Mouse (Mus musculus): Measurements from ENCODE around the gene Dlg2. TPM values are rescaled to one million over a fixed set of nuclear protein-coding genes. Genes with fewer than 3 reads are reported as not detected.

The Dlg2 gene
- total and polyA plus RNA-seq, 3 experiments = 0.72 to 1.9 (median 1.7) TPM

DNA sequence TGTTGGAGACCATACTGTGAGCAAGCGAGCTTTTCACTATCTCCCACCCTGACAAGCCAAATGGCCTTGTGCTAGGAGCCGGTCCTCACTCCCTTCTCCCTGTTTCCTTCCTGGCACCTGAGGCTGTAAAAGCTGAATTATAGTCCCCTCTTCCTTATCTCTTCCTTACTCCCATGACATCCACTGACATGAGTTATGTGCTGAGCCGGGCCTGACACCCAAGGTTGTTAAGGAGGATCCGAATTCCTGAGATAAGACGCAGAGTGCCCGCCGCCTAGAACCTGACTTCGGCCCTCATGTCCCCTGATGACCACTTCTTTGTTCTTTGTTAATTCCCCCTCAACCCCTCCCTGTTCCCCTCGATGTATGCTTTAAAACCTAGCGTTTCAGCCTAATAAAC lies 1409.9 kb downstream of the Dlg2 start:
- H3K4me3 ChIP-seq = no peak overlapping the region
- no peak for DNase-seq
- no peak overlapping the region for H3K9ac ChIP-seq (ENCODE audit: low read depth, low read length)
- no peak for TF ChIP-seq EP300 (IDR thresholded peaks at IDR 0.05; ENCODE audit: insufficient read depth, low read depth, low read length)
- no peak for TF ChIP-seq POLR2A (IDR thresholded peaks at IDR 0.05; ENCODE audit: insufficient read depth, low read depth, low read length)
- no peak for TF ChIP-seq CTCF (IDR thresholded peaks at IDR 0.05)
- intact Hi-C loops (cut with DNase I) = no loop called here
- H3K79me2 ChIP-seq (replicated peaks; ENCODE audit: control insufficient read depth, insufficient read depth, low read length) = no peaks in the 10 kb centered on the region
- H3K27me3 ChIP-seq (ENCODE audit: control insufficient read depth, insufficient read depth, low read length) = no peaks in the 10 kb centered on the region
- H3K27ac ChIP-seq = no peak overlapping the region
- H3K36me3 ChIP-seq (ENCODE audit: control insufficient read depth, insufficient read depth, low read length) = no peaks in the 10 kb centered on the region
- H3K4me1 ChIP-seq (ENCODE audit: control insufficient read depth, insufficient read depth, low read length) = no peaks in the 10 kb centered on the region
- 60% methylated on average over 10 of the region's 10 CpGs for WGBS

GRCm38 (mm10) chr7:91893991-91894390 lies 1417.5 kb downstream of the Dlg2 start:
- Histone ChIP-seq H3K79me2 (replicated peaks; ENCODE audit: control insufficient read depth, insufficient read depth, low read length) (no peaks in the 10 kb centered on the region), H3K36me3 (ENCODE audit: control insufficient read depth, insufficient read depth, low read length) (no peaks in the 10 kb centered on the region), H3K4me3 (no peak overlapping the region), H3K4me1 (ENCODE audit: control insufficient read depth, insufficient read depth, low read length) (peaks cover 1% of the 10 kb centered on the region; the same call in 1 of the 2 replicates), H3K9ac (ENCODE audit: low read depth, low read length) (no peak overlapping the region), H3K27me3 (ENCODE audit: control insufficient read depth, insufficient read depth, low read length) (no peaks in the 10 kb centered on the region), H3K27ac (no peak overlapping the region)
- 76% methylated on average over 8 of the region's 8 CpGs for WGBS
- intact Hi-C loops (cut with DNase I) = no loop called here
- no peak for DNase-seq
- no peak for TF ChIP-seq POLR2A (IDR thresholded peaks at IDR 0.05; ENCODE audit: insufficient read depth, low read depth, low read length)
- no peak for TF ChIP-seq EP300 (IDR thresholded peaks at IDR 0.05; ENCODE audit: insufficient read depth, low read depth, low read length)
- no peak for TF ChIP-seq CTCF (IDR thresholded peaks at IDR 0.05)

DNA sequence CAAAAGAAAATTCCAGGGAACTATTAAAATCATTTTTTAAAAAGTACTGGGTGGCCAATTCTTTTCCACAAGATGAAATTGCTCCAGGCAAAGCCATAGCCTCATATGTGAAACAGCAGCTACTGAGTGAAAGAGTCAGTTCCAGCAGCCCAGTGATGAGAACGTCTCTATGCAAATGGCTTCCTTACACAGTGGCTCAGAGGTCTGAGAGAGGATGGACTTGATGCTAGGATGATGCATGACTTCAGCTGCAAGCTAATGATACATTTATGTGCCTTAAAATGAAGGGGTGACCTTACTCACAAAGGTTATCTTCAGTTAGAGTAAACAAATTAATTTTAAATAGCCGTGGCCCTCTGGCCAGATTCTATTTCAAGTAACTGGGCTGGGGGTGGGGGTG lies 1420.5 kb downstream of the Dlg2 start:
- Histone ChIP-seq H3K4me3 (no peak overlapping the region), H3K9ac (ENCODE audit: low read depth, low read length) (no peak overlapping the region), H3K4me1 (ENCODE audit: control insufficient read depth, insufficient read depth, low read length) (peaks cover 1% of the 10 kb centered on the region; the same call in 1 of the 2 replicates), H3K36me3 (ENCODE audit: control insufficient read depth, insufficient read depth, low read length) (no peaks in the 10 kb centered on the region), H3K27ac (no peak overlapping the region), H3K27me3 (ENCODE audit: control insufficient read depth, insufficient read depth, low read length) (no peaks in the 10 kb centered on the region), H3K79me2 (replicated peaks; ENCODE audit: control insufficient read depth, insufficient read depth, low read length) (no peaks in the 10 kb centered on the region)
- intact Hi-C loops (cut with DNase I) = no loop called here
- TF ChIP-seq POLR2A (IDR thresholded peaks at IDR 0.05; ENCODE audit: insufficient read depth, low read depth, low read length) = no peak
- no peak for TF ChIP-seq EP300 (IDR thresholded peaks at IDR 0.05; ENCODE audit: insufficient read depth, low read depth, low read length)
- TF ChIP-seq CTCF (IDR thresholded peaks at IDR 0.05) = no peak
- WGBS = 11% methylated on average over 2 of the region's 2 CpGs
- DNase-seq = no peak

DNA sequence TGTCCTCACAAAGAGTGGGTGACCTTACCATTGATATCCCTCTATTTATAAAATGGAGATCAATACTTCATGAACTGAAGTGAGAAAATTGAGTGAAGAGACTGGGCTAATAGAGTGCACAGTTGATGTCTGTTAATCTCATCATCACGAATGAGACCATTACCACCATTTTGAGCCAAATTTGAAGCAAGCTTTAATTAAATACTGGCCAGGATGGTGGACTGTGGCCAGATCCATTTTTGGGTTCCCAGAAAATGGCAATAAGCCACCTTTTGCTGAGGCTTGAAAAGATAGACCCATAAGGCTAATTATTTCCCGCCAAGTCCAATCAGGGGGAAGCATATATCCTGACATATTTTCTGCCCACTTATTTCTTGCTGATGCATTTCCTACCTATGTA lies 1421.0 kb downstream of the Dlg2 start:
- 62% methylated on average over 2 of the region's 2 CpGs for WGBS
- H3K79me2 ChIP-seq (replicated peaks; ENCODE audit: control insufficient read depth, insufficient read depth, low read length) = no peaks in the 10 kb centered on the region
- intact Hi-C loops (cut with DNase I) = no loop called here

DNA sequence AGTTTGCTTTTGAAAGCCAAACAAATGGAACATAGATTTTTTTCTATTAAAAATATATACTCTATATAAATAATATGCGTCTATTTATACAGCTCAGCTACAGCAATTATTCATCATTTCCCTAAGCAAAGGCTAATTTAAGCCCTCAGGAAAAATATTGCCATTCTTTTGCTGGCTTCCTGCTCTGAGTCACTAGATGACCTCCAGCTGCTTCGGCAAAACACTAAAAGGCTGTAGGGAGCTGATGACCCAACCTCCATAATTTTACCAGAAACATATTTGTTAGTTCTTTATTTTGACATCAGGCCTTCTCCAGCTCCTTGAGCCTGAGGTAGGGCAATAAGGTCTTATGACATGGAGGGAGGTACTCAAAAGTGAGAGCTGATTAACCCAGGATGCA lies 1426.0 kb downstream of the Dlg2 start:
- 39% methylated on average over 2 of the region's 2 CpGs for WGBS
- Histone ChIP-seq H3K36me3 (ENCODE audit: control insufficient read depth, insufficient read depth, low read length) (no peaks in the 10 kb centered on the region), H3K27ac (no peak overlapping the region), H3K4me1 (ENCODE audit: control insufficient read depth, insufficient read depth, low read length) (no peaks in the 10 kb centered on the region), H3K79me2 (replicated peaks; ENCODE audit: control insufficient read depth, insufficient read depth, low read length) (no peaks in the 10 kb centered on the region), H3K27me3 (ENCODE audit: control insufficient read depth, insufficient read depth, low read length) (no peaks in the 10 kb centered on the region), H3K9ac (ENCODE audit: low read depth, low read length) (no peak overlapping the region), H3K4me3 (no peak overlapping the region)
- DNase-seq = no peak
- intact Hi-C loops (cut with DNase I) = no loop called here
- no peak for TF ChIP-seq EP300 (IDR thresholded peaks at IDR 0.05; ENCODE audit: insufficient read depth, low read depth, low read length)
- TF ChIP-seq POLR2A (IDR thresholded peaks at IDR 0.05; ENCODE audit: insufficient read depth, low read depth, low read length) = no peak
- TF ChIP-seq CTCF (IDR thresholded peaks at IDR 0.05) = no peak

More for the DNA sequence above, 1421.0 kb downstream of the Dlg2 start:
- Histone ChIP-seq H3K4me1 (ENCODE audit: control insufficient read depth, insufficient read depth, low read length) (peaks cover 1% of the 10 kb centered on the region; the same call in 1 of the 2 replicates), H3K4me3 (no peak overlapping the region), H3K27ac (no peak overlapping the region), H3K27me3 (ENCODE audit: control insufficient read depth, insufficient read depth, low read length) (no peaks in the 10 kb centered on the region), H3K9ac (ENCODE audit: low read depth, low read length) (no peak overlapping the region), H3K36me3 (ENCODE audit: control insufficient read depth, insufficient read depth, low read length) (no peaks in the 10 kb centered on the region)
- no peak for DNase-seq
- no peak for TF ChIP-seq EP300 (IDR thresholded peaks at IDR 0.05; ENCODE audit: insufficient read depth, low read depth, low read length)
- TF ChIP-seq CTCF (IDR thresholded peaks at IDR 0.05) = no peak
- TF ChIP-seq POLR2A (IDR thresholded peaks at IDR 0.05; ENCODE audit: insufficient read depth, low read depth, low read length) = no peak

DNA sequence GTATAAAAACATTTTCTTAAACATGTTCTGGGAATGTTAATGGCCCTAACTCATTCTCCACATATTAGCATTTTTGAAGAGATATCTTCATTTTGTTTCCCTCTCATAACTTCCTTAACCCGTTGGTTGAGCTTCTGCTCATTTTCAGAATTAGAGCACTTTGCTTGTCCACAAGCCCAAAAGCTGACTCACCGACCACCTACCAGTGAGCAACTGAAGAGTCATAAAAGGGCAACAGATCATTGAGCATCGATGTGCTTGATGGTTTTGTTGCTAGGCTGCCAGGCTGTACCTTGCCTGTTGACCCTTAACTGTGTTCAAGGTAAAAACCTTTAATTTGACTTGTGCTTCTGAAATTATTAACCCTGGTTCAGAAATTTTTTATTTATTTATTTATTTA lies 1440.3 kb downstream of the Dlg2 start:
- no peak overlapping the region for H3K4me3 ChIP-seq
- H3K9ac ChIP-seq (ENCODE audit: low read depth, low read length) = no peak overlapping the region
- TF ChIP-seq CTCF (IDR thresholded peaks at IDR 0.05) (no peak), EP300 (IDR thresholded peaks at IDR 0.05; ENCODE audit: insufficient read depth, low read depth, low read length) (no peak), POLR2A (IDR thresholded peaks at IDR 0.05; ENCODE audit: insufficient read depth, low read depth, low read length) (no peak)
- no peak for DNase-seq
- intact Hi-C loops (cut with DNase I) = no loop called here
- H3K27me3 ChIP-seq (ENCODE audit: control insufficient read depth, insufficient read depth, low read length) = no peaks in the 10 kb centered on the region
- no peaks in the 10 kb centered on the region for H3K4me1 ChIP-seq (ENCODE audit: control insufficient read depth, insufficient read depth, low read length)
- no peak overlapping the region for H3K27ac ChIP-seq
- WGBS = 71% methylated on average over 3 of the region's 3 CpGs
- no peaks in the 10 kb centered on the region for H3K79me2 ChIP-seq (replicated peaks; ENCODE audit: control insufficient read depth, insufficient read depth, low read length)
- no peaks in the 10 kb centered on the region for H3K36me3 ChIP-seq (ENCODE audit: control insufficient read depth, insufficient read depth, low read length)
